ENCODE assay signal across 8 mouse cellular contexts in the genomic region with DNA sequence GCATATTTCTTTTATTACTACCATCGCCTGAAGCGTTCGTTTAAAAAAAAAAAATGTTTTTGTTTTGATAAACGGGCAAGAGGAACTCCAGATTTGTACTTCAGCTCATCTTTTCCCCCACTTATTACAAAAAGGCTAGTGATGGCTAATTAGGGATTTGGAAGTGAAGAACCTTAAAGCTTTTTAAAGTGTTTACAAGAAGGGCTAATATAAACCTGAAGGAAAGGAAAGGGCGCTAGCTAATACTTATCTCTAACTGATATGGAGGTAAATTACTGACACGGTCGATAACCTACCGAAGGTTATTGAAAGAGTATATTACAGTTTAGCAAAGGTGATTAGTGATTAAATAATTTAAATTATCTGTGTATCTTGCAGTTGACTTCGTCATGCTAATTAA. TPM values are rescaled to one million over a fixed set of nuclear protein-coding genes. Genes with fewer than 3 reads are reported as not detected.
A peak's percentile ranks its signal among the peaks of the same experiment; 100 is the strongest.
DNase-seq lines count a peak whose midpoint lies in the region; ATAC-seq and TF ChIP-seq lines count a peak whose summit lies in the region.

No protein-coding gene starts in this region.

- no peak for DNase-seq in layer of hippocampus, adult 2 months (ENCODE audit: low spot score in 2 of 2)
- DNase-seq in layer of hippocampus, postnatal 25 days (ENCODE audit: extremely low spot score in 1 of 2, low spot score in 1 of 2): no peak
- DNase-seq in embryonic facial prominence, embryonic 10.5 days (ENCODE audit: low spot score): no peak
- no peak for DNase-seq in midbrain, postnatal 0 days (ENCODE audit: low spot score)
- DNase-seq in B cell, adult 2 months: no peak
- DNase-seq in thymus, adult 18-20 months: no peak
- DNase-seq in spleen, postnatal 14 days (ENCODE audit: low spot score in 2 of 2): no peak

- H3K4me2 ChIP-seq in hindbrain, embryonic 15.5 days: peak overlapping the region; percentile 86
- H3K4me2 ChIP-seq in midbrain, postnatal 0 days (ENCODE audit: low read depth, low read length, poor library complexity, severe bottlenecking): peak overlapping the region; percentile 82

- H3K9me3 ChIP-seq in embryonic facial prominence, embryonic 10.5 days: no peaks in the 10 kb centered on the region
- no peaks in the 10 kb centered on the region for H3K9me3 ChIP-seq in hindbrain, embryonic 15.5 days
- no peaks in the 10 kb centered on the region for H3K9me3 ChIP-seq in midbrain, postnatal 0 days (ENCODE audit: low read length)

- peak overlapping the region; percentile 98 for H3K9ac ChIP-seq in hindbrain, embryonic 15.5 days
- peak overlapping the region; percentile 87 for H3K9ac ChIP-seq in midbrain, postnatal 0 days (replicated peaks; ENCODE audit: low read length, poor library complexity, severe bottlenecking)

- no peak for TF ChIP-seq CTCF in layer of hippocampus, adult 2 months (conservative IDR thresholded peaks at IDR 0.05)
- no peak for TF ChIP-seq CTCF in midbrain, postnatal 0 days (IDR thresholded peaks at IDR 0.05)

- WGBS in embryonic facial prominence, embryonic 10.5 days: 3% methylated on average over 9 of the region's 9 CpGs
- WGBS in hindbrain, embryonic 15.5 days: under 1% methylated on average over 9 of the region's 9 CpGs
- WGBS in midbrain, postnatal 0 days: 2% methylated on average over 9 of the region's 9 CpGs

- ATAC-seq in hindbrain, embryonic 15.5 days (ENCODE audit: low FRiP score, low read depth): no peak
- ATAC-seq in midbrain, postnatal 0 days (ENCODE audit: low FRiP score): no peak

- H3K4me3 ChIP-seq in layer of hippocampus, adult 2 months: peak overlapping the region; percentile 91
- peak overlapping the region; percentile 94 for H3K4me3 ChIP-seq in embryonic facial prominence, embryonic 10.5 days
- H3K4me3 ChIP-seq in hindbrain, embryonic 15.5 days: peak overlapping the region; percentile 96
- H3K4me3 ChIP-seq in midbrain, postnatal 0 days (ENCODE audit: low read depth, low read length): peak overlapping the region; percentile 66

- peaks cover 25% of the 10 kb centered on the region for H3K4me1 ChIP-seq in embryonic facial prominence, embryonic 10.5 days
- peaks cover 17% of the 10 kb centered on the region for H3K4me1 ChIP-seq in hindbrain, embryonic 15.5 days (replicated peaks)
- H3K4me1 ChIP-seq in midbrain, postnatal 0 days (ENCODE audit: insufficient read depth, low read length): no peaks in the 10 kb centered on the region

- H3K27me3 ChIP-seq in embryonic facial prominence, embryonic 10.5 days (replicated peaks; ENCODE audit: low read depth, poor library complexity, severe bottlenecking): no peaks in the 10 kb centered on the region
- H3K27me3 ChIP-seq in hindbrain, embryonic 15.5 days: no peaks in the 10 kb centered on the region
- no peaks in the 10 kb centered on the region for H3K27me3 ChIP-seq in midbrain, postnatal 0 days (ENCODE audit: insufficient read depth, low read length)

- peak overlapping the region; percentile 100 for H3K27ac ChIP-seq in layer of hippocampus, adult 2 months
- peak overlapping the region; percentile 99 for H3K27ac ChIP-seq in embryonic facial prominence, embryonic 10.5 days (replicated peaks)
- peak overlapping the region; percentile 100 for H3K27ac ChIP-seq in hindbrain, embryonic 15.5 days (replicated peaks)
- peak overlapping the region; percentile 100 for H3K27ac ChIP-seq in midbrain, postnatal 0 days (ENCODE audit: low read depth, low read length)

- peaks cover 3% of the 10 kb centered on the region for H3K36me3 ChIP-seq in embryonic facial prominence, embryonic 10.5 days (replicated peaks)
- no peaks in the 10 kb centered on the region for H3K36me3 ChIP-seq in hindbrain, embryonic 15.5 days
- H3K36me3 ChIP-seq in midbrain, postnatal 0 days (ENCODE audit: insufficient read depth, low read length): no peaks in the 10 kb centered on the region

RNA-seq across cellular contexts. Expression of a gene that starts 0.9 kb away (rescaled TPM):
- 10 to 100 TPM; 72.4 to 82.1 TPM for total RNA-seq in layer of hippocampus, adult 2 months (2021)
- 10 to 100 TPM; 53.2 to 69.8 TPM for total RNA-seq in layer of hippocampus, postnatal 25 days (2021)
- 122 and 128 TPM in 2 replicates for polyA plus RNA-seq in embryonic facial prominence, embryonic 10.5 days (2016; fragmentation: Nextera tagmentation; extraction: Ambion mirVana)
- 78.7 and 83.7 TPM in 2 replicates for polyA plus RNA-seq in hindbrain, embryonic 15.5 days (2015; fragmentation: Nextera tagmentation; extraction: Ambion mirVana)
- 50.6 and 80.6 TPM in 2 replicates for total RNA-seq in midbrain, postnatal 0 days (2014; rRNA removed)
- polyA plus RNA-seq in midbrain, postnatal 0 days (2015; fragmentation: Nextera tagmentation; extraction: Ambion mirVana): 43.8 and 52.1 TPM in 2 replicates
